Mouse (Mus musculus) spleen, adult 2 months (tissue): ENCODE results near the gene Gclc. TPM values are rescaled to one million over a fixed set of nuclear protein-coding genes. Genes with fewer than 3 reads are reported as not detected.
A peak's percentile ranks its signal among the peaks of the same experiment; 100 is the strongest.

Experiments used
- DNase-seq, 2 experiments: peaks; one replicate each; pipeline versions ENCODE4 v3.0.0 to v3.0.0-alpha.2; 2012 to 2021; ENCODE audit warnings: low spot score in 2 of 2, low read depth in 1 of 2
- H3K27ac ChIP-seq: fragments of 200-500 bp; 2 replicates; pipeline ENCODE4 v1.5.1; 2012; ENCODE audit warnings: low read length, inconsistent platforms; ENCODE audit not compliant: insufficient read depth
- H3K27me3 ChIP-seq: fragments of 200-500 bp; 2 replicates; pipeline ENCODE4 v1.6.1; 2012; ENCODE audit warnings: mild to moderate bottlenecking, moderate library complexity, low read length, inconsistent platforms; ENCODE audit not compliant: control insufficient read depth, insufficient read depth
- H3K36me3 ChIP-seq: fragments of 200-500 bp; 2 replicates; pipeline ENCODE4 v1.6.1; 2012; ENCODE audit warnings: mild to moderate bottlenecking, low read length, inconsistent platforms; ENCODE audit not compliant: control insufficient read depth, insufficient read depth
- H3K4me1 ChIP-seq: fragments of 200-500 bp; 2 replicates; pipeline ENCODE4 v1.6.1; 2011; ENCODE audit warnings: inconsistent platforms; ENCODE audit not compliant: control insufficient read depth, insufficient read depth, insufficient read length
- H3K4me3 ChIP-seq: fragments of 200-500 bp; 2 replicates; pipeline ENCODE4 v1.5.1; 2011; ENCODE audit warnings: mild to moderate bottlenecking, inconsistent platforms; ENCODE audit not compliant: insufficient read depth, insufficient read length; ENCODE audit errors: extremely low read depth
- CTCF ChIP-seq: fragments of 200-500 bp; IDR thresholded peaks from 2 replicates; pipeline ENCODE4 v1.5.1; 2011; ENCODE audit warnings: mild to moderate bottlenecking, inconsistent platforms; ENCODE audit not compliant: insufficient read depth, insufficient read length, insufficient replicate concordance; ENCODE audit errors: extremely low read depth
- POLR2A ChIP-seq: fragments of 200-500 bp; IDR thresholded peaks from 2 replicates; pipeline ENCODE4 v1.6.1; 2011; ENCODE audit warnings: low read depth, low read length, inconsistent platforms
- WGBS: fragments of 180-500 bp; shearing (Covaris S2); methylation state at CpG from one replicate; pipeline ENCODE4 v1.1.7; 2018; 5-methylcytosine and 5-hydroxymethylcytosine counted together
- polyA plus RNA-seq: library from polyadenylated mRNA; depleted of rRNA; stranded (reverse); fragments of >200 nt; gene quantifications from 2 replicates; pipeline ENCODE4 v1.2.3, GENCODE M21; 2012

The Gclc gene
- polyA plus RNA-seq, 1 experiment = 14.1 TPM

DNA sequence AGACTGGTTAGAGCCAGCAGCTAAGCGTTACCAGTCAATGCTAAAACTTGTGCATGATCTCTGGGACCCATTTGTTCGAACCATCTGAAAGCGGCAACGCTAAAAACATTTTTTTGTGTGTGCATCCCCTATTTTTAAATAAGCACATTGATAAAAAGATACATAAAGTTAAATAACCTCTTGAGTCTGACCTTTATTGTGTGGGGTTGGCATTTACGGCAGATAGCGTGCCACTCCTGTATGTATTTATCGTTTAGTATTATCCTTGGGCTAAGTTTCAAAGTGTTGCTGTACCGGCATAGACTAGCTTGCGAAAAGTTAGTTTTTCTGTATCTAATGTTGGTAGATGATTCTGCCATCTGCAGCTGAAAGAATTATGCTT is 1.1 kb downstream of the Gclc start:
- Histone ChIP-seq H3K4me3 (peak overlapping the region; percentile 77), H3K4me1 (no peaks in the 10 kb centered on the region; the same call in 1 of the 2 replicates), H3K36me3 (no peaks in the 10 kb centered on the region; the same call in 1 of the 2 replicates), H3K27ac (no peak overlapping the region), H3K27me3 (no peaks in the 10 kb centered on the region)
- TF ChIP-seq CTCF (no peak), POLR2A (no peak)
- WGBS = 16% methylated on average over 9 of the region's 9 CpGs
- DNase-seq = no peak

DNA sequence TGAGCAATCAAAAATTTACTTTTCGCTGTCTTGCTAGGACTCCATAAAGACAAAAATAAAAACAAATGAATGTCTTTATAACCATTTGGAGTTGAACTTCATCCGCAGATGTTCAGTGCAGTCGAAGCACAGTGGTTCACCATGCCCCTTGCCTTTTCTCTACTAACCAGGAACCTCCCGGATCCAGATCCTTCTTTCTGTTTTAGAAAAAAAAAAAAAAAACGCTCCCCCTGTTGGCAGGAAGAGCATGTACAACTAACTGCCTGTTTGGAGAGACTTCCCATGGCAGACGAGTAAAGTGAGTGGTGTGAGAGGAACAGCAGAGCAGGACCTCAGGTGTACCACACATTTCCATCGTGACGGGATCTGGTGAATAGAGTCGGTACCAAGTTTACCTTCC is 1.7 kb downstream of the Gclc start:
- Histone ChIP-seq H3K4me1 (no peaks in the 10 kb centered on the region; the same call in 1 of the 2 replicates), H3K27ac (no peak overlapping the region), H3K4me3 (peak overlapping the region; percentile 40; the same call in 1 of the 2 replicates), H3K27me3 (no peaks in the 10 kb centered on the region), H3K36me3 (no peaks in the 10 kb centered on the region; the same call in 1 of the 2 replicates)
- DNase-seq = no peak
- 25% methylated on average over 9 of the region's 9 CpGs for WGBS
- TF ChIP-seq POLR2A (no peak), CTCF (peak; percentile 11; the same call in 1 of the 2 replicates)

DNA sequence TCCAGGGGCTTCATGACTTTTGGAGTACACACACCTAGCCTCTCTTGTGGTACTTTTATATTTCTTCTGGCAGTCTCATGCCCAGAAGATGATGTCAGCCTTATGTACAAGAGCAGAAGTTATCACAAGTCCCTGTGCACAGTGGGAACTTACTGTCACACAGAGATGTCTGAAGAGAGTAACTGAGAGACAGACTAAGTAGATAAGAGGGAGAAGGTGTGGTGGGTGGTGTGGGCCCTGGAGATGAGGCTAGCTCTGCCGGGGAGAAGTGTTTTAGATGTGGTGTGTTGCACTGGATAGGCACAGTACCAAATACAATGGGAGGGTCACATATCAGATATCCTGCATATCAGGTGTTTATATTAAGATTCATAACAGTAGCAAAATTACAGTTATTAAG is 3.0 kb downstream of the Gclc start:
- TF ChIP-seq CTCF (no peak), POLR2A (no peak)
- Histone ChIP-seq H3K4me1 (no peaks in the 10 kb centered on the region; the same call in 1 of the 2 replicates), H3K4me3 (no peak overlapping the region), H3K36me3 (no peaks in the 10 kb centered on the region; the same call in 1 of the 2 replicates), H3K27ac (no peak overlapping the region), H3K27me3 (no peaks in the 10 kb centered on the region)
- DNase-seq = no peak
- 77% methylated on average over 1 of the region's 1 CpGs for whole genome bisulfite sequencing

GRCm38 (mm10) chr9:77758481-77758880 is 4.1 kb downstream of the Gclc start:
- WGBS = 96% methylated on average over 8 of the region's 8 CpGs
- H3K27me3 ChIP-seq = no peaks in the 10 kb centered on the region
- H3K27ac ChIP-seq = no peak overlapping the region
- H3K36me3 ChIP-seq = peaks cover 3% of the 10 kb centered on the region
- no peak for DNase-seq
- no peak for TF ChIP-seq CTCF
- TF ChIP-seq POLR2A = no peak
- no peak overlapping the region for H3K4me3 ChIP-seq
- H3K4me1 ChIP-seq = no peaks in the 10 kb centered on the region; the same call in 1 of the 2 replicates

- Histone ChIP-seq H3K27ac (no peak overlapping the region), H3K4me3 (no peak overlapping the region), H3K27me3 (no peaks in the 10 kb centered on the region), H3K4me1 (no peaks in the 10 kb centered on the region; the same call in 1 of the 2 replicates), H3K36me3 (peaks cover 6% of the 10 kb centered on the region)
- 92% methylated on average over 6 of the region's 6 CpGs for WGBS
- no peak for DNase-seq
- TF ChIP-seq POLR2A = no peak
- no peak for TF ChIP-seq CTCF
Measured at GRCm38 (mm10) chr9:77759111-77759510, 4.8 kb downstream of the Gclc start.

DNA sequence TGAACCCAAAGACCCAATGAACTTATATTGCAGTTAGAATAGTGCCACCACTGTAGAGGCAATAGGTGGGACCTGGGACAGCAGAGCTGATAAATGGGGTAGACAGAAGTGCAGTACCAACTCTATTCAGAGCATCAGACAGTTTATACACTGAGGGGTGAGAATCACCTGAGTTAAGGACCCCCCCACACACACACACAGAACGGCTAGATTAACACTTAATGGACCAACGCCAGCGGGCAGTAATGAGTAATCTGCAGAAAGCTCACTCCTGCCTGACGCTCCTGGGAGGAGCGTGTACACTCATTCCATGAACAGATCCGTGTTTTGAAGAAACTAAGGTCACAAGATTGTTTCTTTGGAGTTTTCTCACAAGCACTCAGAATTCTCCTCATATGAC is 5.4 kb downstream of the Gclc start:
- H3K4me1 ChIP-seq = no peaks in the 10 kb centered on the region; the same call in 1 of the 2 replicates
- no peak overlapping the region for H3K4me3 ChIP-seq
- no peaks in the 10 kb centered on the region for H3K27me3 ChIP-seq
- peaks cover 8% of the 10 kb centered on the region for H3K36me3 ChIP-seq
- H3K27ac ChIP-seq = no peak overlapping the region
- TF ChIP-seq CTCF = no peak
- TF ChIP-seq POLR2A = no peak
- WGBS = 95% methylated on average over 6 of the region's 6 CpGs
- no peak for DNase-seq

GRCm38 (mm10) chr9:77766218-77766617 is 11.9 kb downstream of the Gclc start:
- DNase-seq = no peak
- Histone ChIP-seq H3K4me1 (no peaks in the 10 kb centered on the region), H3K27ac (no peak overlapping the region), H3K36me3 (peaks cover 8% of the 10 kb centered on the region), H3K4me3 (no peak overlapping the region), H3K27me3 (no peaks in the 10 kb centered on the region)
- no peak for TF ChIP-seq POLR2A
- no peak for TF ChIP-seq CTCF
- WGBS = 95% methylated on average over 8 of the region's 8 CpGs

DNA sequence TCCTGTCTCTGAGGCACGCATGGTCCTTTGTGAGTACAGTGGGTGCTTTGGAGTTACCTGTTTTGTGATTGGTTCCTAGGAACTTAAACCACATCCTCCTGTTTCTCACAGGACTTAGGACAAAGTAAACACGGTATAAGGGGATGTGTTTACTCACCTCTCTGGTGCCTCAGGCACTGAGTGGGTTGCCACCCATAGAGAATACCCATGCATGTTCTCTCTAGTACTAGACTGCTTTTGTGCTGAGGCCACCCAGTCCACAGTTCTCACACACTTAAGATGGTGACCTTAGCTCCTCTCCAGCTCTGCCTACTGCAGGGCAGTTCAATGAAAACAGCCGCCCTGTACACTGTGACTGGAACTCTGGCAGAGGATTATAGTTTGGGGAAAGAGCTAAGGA is 12.4 kb downstream of the Gclc start:
- TF ChIP-seq CTCF (no peak), POLR2A (no peak)
- H3K36me3 ChIP-seq = peaks cover 8% of the 10 kb centered on the region
- H3K27me3 ChIP-seq = no peaks in the 10 kb centered on the region
- WGBS = 85% methylated on average over 3 of the region's 3 CpGs
- no peaks in the 10 kb centered on the region for H3K4me1 ChIP-seq
- no peak for DNase-seq
- no peak overlapping the region for H3K27ac ChIP-seq
- no peak overlapping the region for H3K4me3 ChIP-seq
